Mouse (Mus musculus) bone marrow, adult 2 months (tissue): ENCODE data around the gene Sbf1. TPM values are rescaled to one million over a fixed set of nuclear protein-coding genes. Genes with fewer than 3 reads are reported as not detected.
A peak's percentile ranks its signal among the peaks of the same experiment; 100 is the strongest.

Experiments
- H3K27ac ChIP-seq: fragments of 200-500 bp; 2 replicates; pipeline ENCODE4 v1.5.1; 2012; ENCODE audit warnings: low read depth, mild to moderate bottlenecking, control low read depth, inconsistent platforms, low read length; ENCODE audit not compliant: control insufficient read depth, poor library complexity, insufficient read depth
- H3K4me1 ChIP-seq: fragments of 200-500 bp; 2 replicates; pipeline ENCODE4 v1.6.1; 2011; ENCODE audit warnings: low read length; ENCODE audit not compliant: control insufficient read depth, insufficient read depth
- H3K4me3 ChIP-seq: fragments of 200-500 bp; replicated peaks from 2 replicates; pipeline ENCODE3; 2011; ENCODE audit warnings: mild to moderate bottlenecking, low read depth, low read length, control low read depth; ENCODE audit not compliant: control insufficient read depth
- CTCF ChIP-seq: fragments of 200-500 bp; IDR thresholded peaks from 2 replicates; pipeline ENCODE4 v1.5.1; 2011; ENCODE audit warnings: low read length, control low read depth; ENCODE audit not compliant: control insufficient read depth, insufficient read depth
- POLR2A ChIP-seq: fragments of 200-500 bp; IDR thresholded peaks from 2 replicates; pipeline ENCODE4 v1.6.1; 2011; ENCODE audit warnings: low read depth, mild to moderate bottlenecking, control low read depth, low read length, borderline replicate concordance; ENCODE audit not compliant: control insufficient read depth
- WGBS: fragments of 180-500 bp; shearing (Covaris S2); methylation state at CpG from one replicate; pipeline ENCODE4 v1.1.7; 2018; 5-methylcytosine and 5-hydroxymethylcytosine counted together
- polyA plus RNA-seq: library from polyadenylated mRNA; stranded (reverse); fragments of >200 nt; gene quantifications from 2 replicates; pipeline ENCODE4 v1.2.4, GENCODE M21; 2011; ENCODE audit warnings: low replicate concordance; ENCODE audit not compliant: missing spikeins, insufficient read depth, insufficient read length

Sbf1 gene
- polyA plus RNA-seq, 1 experiment, result 160 TPM

GRCm38 (mm10) chr15:89352054-89352453 is 36.9 kb upstream of the Sbf1 start:
- WGBS, result 92% methylated on average over 14 of the region's 14 CpGs
- Histone ChIP-seq H3K4me1 (no peaks in the 10 kb centered on the region), H3K4me3 (no peak overlapping the region), H3K27ac (no peak overlapping the region)
- TF ChIP-seq POLR2A, result no peak
- TF ChIP-seq CTCF, result no peak

GRCm38 (mm10) chr15:89351302-89351701 is 36.2 kb upstream of the Sbf1 start:
- H3K27ac ChIP-seq, result no peak overlapping the region; the same call in 1 of the 2 replicates
- H3K4me3 ChIP-seq, result no peak overlapping the region
- no peaks in the 10 kb centered on the region for H3K4me1 ChIP-seq
- WGBS, result 88% methylated on average over 15 of the region's 15 CpGs
- no peak for TF ChIP-seq CTCF
- no peak for TF ChIP-seq POLR2A

GRCm38 (mm10) chr15:89350447-89350846 is 35.3 kb upstream of the Sbf1 start:
- WGBS, result 92% methylated on average over 5 of the region's 5 CpGs
- H3K27ac ChIP-seq, result no peak overlapping the region
- H3K4me1 ChIP-seq, result no peaks in the 10 kb centered on the region
- no peak overlapping the region for H3K4me3 ChIP-seq
- TF ChIP-seq POLR2A, result no peak
- TF ChIP-seq CTCF, result no peak

GRCm38 (mm10) chr15:89343325-89343724 is 28.2 kb upstream of the Sbf1 start:
- TF ChIP-seq POLR2A, result no peak
- no peak for TF ChIP-seq CTCF
- WGBS, result 63% methylated on average over 3 of the region's 3 CpGs

GRCm38 (mm10) chr15:89341678-89342077 is 26.6 kb upstream of the Sbf1 start:
- TF ChIP-seq CTCF (no peak), POLR2A (no peak)
- WGBS, result 69% methylated on average over 1 of the region's 1 CpGs
- H3K4me1 ChIP-seq, result peaks cover 4% of the 10 kb centered on the region
- no peak overlapping the region for H3K4me3 ChIP-seq
- H3K27ac ChIP-seq, result no peak overlapping the region

More at GRCm38 (mm10) chr15:89343325-89343724, 28.2 kb upstream of the Sbf1 start:
- H3K4me1 ChIP-seq, result peaks cover 4% of the 10 kb centered on the region
- no peak overlapping the region for H3K27ac ChIP-seq
- no peak overlapping the region for H3K4me3 ChIP-seq

- no peak for TF ChIP-seq POLR2A
- no peak for TF ChIP-seq CTCF
- WGBS, result 4% methylated on average over 3 of the region's 3 CpGs
- Histone ChIP-seq H3K4me1 (peaks cover 4% of the 10 kb centered on the region), H3K4me3 (no peak overlapping the region), H3K27ac (peak overlapping the region; percentile 38; the same call in 1 of the 2 replicates)
Observed at GRCm38 (mm10) chr15:89340136-89340535, 25.0 kb upstream of the Sbf1 start.

- WGBS, result 13% methylated on average over 2 of the region's 2 CpGs
- H3K27ac ChIP-seq, result peak overlapping the region; percentile 38; the same call in 1 of the 2 replicates
- TF ChIP-seq POLR2A (no peak), CTCF (no peak)
- H3K4me3 ChIP-seq, result no peak overlapping the region
- H3K4me1 ChIP-seq, result peaks cover 4% of the 10 kb centered on the region
Observed at GRCm38 (mm10) chr15:89339696-89340095, 24.6 kb upstream of the Sbf1 start.

- TF ChIP-seq CTCF (no peak), POLR2A (no peak)
- Histone ChIP-seq H3K27ac (no peak overlapping the region), H3K4me1 (peaks cover 4% of the 10 kb centered on the region), H3K4me3 (no peak overlapping the region)
- WGBS, result 83% methylated on average over 14 of the region's 14 CpGs
Observed at GRCm38 (mm10) chr15:89336422-89336821, 21.3 kb upstream of the Sbf1 start.

GRCm38 (mm10) chr15:89334774-89335537 is 19.8 kb upstream of the Sbf1 start:
- Histone ChIP-seq H3K27ac (no peak overlapping the region), H3K4me3 (no peak overlapping the region), H3K4me1 (peaks cover 2% of the 10 kb centered on the region)
- TF ChIP-seq CTCF (no peak), POLR2A (no peak)
- 85% methylated on average over 17 of the region's 17 CpGs for WGBS
